Mouse (Mus musculus): Measurements from ENCODE around the gene A930017K11Rik.

DNA sequence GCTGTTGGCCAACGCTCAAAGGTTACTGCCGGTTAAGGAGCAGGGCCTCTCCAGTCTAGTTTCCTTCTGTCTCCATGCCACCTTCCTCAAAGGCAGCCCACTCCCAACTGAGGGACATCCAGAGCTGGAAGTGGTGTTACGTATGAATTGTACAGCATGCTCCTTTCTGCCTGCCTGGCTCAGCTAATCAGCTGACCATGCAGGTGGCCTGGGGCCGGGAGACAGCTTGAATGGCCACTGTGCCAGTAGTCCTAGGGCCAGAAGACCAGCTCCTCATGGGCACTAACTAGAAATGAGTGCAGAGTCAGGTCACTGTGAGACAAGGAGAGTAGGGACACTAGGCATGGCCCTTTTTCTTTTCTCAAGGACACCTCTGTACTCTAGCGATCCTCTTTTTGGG is 796 bp upstream of the A930017K11Rik start:
- no peak for TF ChIP-seq GATA1 (IDR thresholded peaks at IDR 0.05; ENCODE audit: borderline replicate concordance, low read length)
- no peak for TF ChIP-seq FLI1 (IDR thresholded peaks at IDR 0.05; ENCODE audit: low read length)

Measured in megakaryocyte, embryonic 14.5 days (primary cell).